Mouse (Mus musculus): Measurements from ENCODE around the gene Tlr9. TPM values are rescaled to one million over a fixed set of nuclear protein-coding genes. Genes with fewer than 3 reads are reported as not detected.

The Tlr9 gene
- polyA plus RNA-seq, 1 experiment from 2014 or later: not detected

- no peak for ATAC-seq (ENCODE audit: borderline replicate concordance, extremely low read depth, low FRiP score, low TSS enrichment)
- no peak overlapping the region for H3K27ac ChIP-seq
- no peak overlapping the region for H3K4me3 ChIP-seq
- 84% methylated on average over 8 of the region's 8 CpGs for WGBS
- H3K9me3 ChIP-seq: no peaks in the 10 kb centered on the region
- H3K4me1 ChIP-seq: peaks cover 8% of the 10 kb centered on the region
- H3K4me2 ChIP-seq: no peak overlapping the region
- no peak overlapping the region for H3K9ac ChIP-seq
- H3K27me3 ChIP-seq: no peaks in the 10 kb centered on the region
- H3K36me3 ChIP-seq: peaks cover 56% of the 10 kb centered on the region
These were observed 28.2 kb upstream of the Tlr9 start for GRCm38 (mm10) chr9:106193930-106194807.

GRCm38 (mm10) chr9:106195693-106196092, 26.7 kb upstream of the Tlr9 start:
- no peaks in the 10 kb centered on the region for H3K27me3 ChIP-seq
- peaks cover 17% of the 10 kb centered on the region for H3K4me1 ChIP-seq
- WGBS: 79% methylated on average over 8 of the region's 8 CpGs
- H3K9ac ChIP-seq: no peak overlapping the region
- no peaks in the 10 kb centered on the region for H3K9me3 ChIP-seq
- no peak overlapping the region for H3K27ac ChIP-seq
- no peak overlapping the region for H3K4me2 ChIP-seq
- no peak for ATAC-seq (ENCODE audit: borderline replicate concordance, extremely low read depth, low FRiP score, low TSS enrichment)
- no peak overlapping the region for H3K4me3 ChIP-seq
- H3K36me3 ChIP-seq: peaks cover 41% of the 10 kb centered on the region

- Histone ChIP-seq H3K27me3 (no peaks in the 10 kb centered on the region), H3K27ac (no peak overlapping the region), H3K4me2 (peak overlapping the region; percentile 69), H3K9ac (no peak overlapping the region), H3K9me3 (no peaks in the 10 kb centered on the region), H3K36me3 (peaks cover 28% of the 10 kb centered on the region), H3K4me1 (peaks cover 17% of the 10 kb centered on the region), H3K4me3 (no peak overlapping the region)
- 83% methylated on average over 3 of the region's 3 CpGs for WGBS
- no peak for ATAC-seq (ENCODE audit: borderline replicate concordance, extremely low read depth, low FRiP score, low TSS enrichment)
These were observed 25.2 kb upstream of the Tlr9 start for GRCm38 (mm10) chr9:106197081-106197713.

DNA sequence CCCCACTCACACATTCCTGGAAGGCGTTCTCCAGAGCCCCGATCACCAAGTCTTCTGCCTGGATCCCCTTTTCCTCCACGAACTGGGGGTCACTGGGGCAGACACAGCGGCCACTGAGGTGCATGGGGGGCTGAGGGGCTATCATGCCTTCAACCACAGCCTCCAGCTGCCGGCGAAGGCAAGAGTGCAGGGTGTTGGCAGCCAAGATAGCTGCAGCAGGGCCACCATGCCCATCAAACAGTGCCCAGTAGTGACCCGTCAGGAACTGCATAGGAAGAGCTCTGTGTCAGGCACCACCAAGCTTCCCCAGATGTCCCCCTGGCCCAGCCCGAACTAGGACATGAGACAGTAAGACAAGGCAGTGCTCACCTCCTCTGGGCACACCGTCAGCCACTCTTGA, 24.7 kb upstream of the Tlr9 start:
- 88% methylated on average over 9 of the region's 9 CpGs for WGBS
- Histone ChIP-seq H3K4me1 (peaks cover 17% of the 10 kb centered on the region), H3K4me2 (peak overlapping the region; percentile 69), H3K4me3 (0 out of 2 replicates have a peak overlapping the region, but pooled peaks have one; percentile 66), H3K9me3 (no peaks in the 10 kb centered on the region), H3K27me3 (no peaks in the 10 kb centered on the region), H3K9ac (no peak overlapping the region), H3K36me3 (peaks cover 23% of the 10 kb centered on the region), H3K27ac (no peak overlapping the region)
- no peak for ATAC-seq (ENCODE audit: borderline replicate concordance, extremely low read depth, low FRiP score, low TSS enrichment)

DNA sequence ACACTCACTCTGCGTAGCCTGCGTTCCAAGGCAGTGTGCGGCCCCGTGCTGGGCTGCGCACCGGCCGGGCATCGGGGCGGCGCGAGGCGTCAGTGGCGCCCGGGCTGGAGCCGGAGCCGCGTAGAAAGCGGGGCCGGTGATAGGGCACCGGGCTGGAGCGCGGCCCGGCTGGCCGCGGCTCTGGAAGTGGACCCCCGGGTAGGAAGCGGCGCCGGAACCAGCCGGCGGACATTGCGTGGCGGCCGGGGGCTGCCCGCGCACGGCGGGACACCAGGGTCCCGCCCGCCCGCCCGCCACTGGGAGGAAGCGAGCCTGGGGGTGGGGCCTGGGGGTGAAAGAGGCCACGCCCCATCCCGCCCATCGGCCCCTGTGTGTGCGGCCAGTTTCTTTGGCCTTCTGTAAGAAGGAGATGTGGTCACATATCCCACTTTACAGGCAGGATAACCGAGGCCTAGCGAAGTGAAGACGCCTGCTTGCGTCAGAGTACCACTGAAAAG, 23.4 kb upstream of the Tlr9 start:
- no peaks in the 10 kb centered on the region for H3K27me3 ChIP-seq
- H3K36me3 ChIP-seq: peaks cover 14% of the 10 kb centered on the region; the same call in 1 of the 2 replicates
- H3K4me3 ChIP-seq: peak overlapping the region; percentile 66
- peak overlapping the region; percentile 76 for H3K9ac ChIP-seq
- peak overlapping the region; percentile 50 for H3K27ac ChIP-seq
- H3K9me3 ChIP-seq: no peaks in the 10 kb centered on the region
- peaks cover 26% of the 10 kb centered on the region for H3K4me1 ChIP-seq
- 2% methylated on average over 38 of the region's 51 CpGs for WGBS
- peak; percentile 58 for ATAC-seq (ENCODE audit: borderline replicate concordance, extremely low read depth, low FRiP score, low TSS enrichment)
- peak overlapping the region; percentile 69 for H3K4me2 ChIP-seq

- Histone ChIP-seq H3K4me3 (peak within 1 kb of the TSS; percentile 66), H3K4me1 (peaks cover 33% of the 10 kb centered on the region), H3K27ac (peak within 1 kb of the TSS; percentile 50), H3K9me3 (no peaks in the 10 kb centered on the region), H3K36me3 (peaks cover 12% of the 10 kb centered on the region; the same call in 1 of the 2 replicates), H3K9ac (peak within 1 kb of the TSS; percentile 76), H3K27me3 (no peaks in the 10 kb centered on the region), H3K4me2 (peak within 1 kb of the TSS; percentile 69)
- 45% methylated on average over 18 of the region's 18 CpGs for WGBS
- peak; percentile 5; the same call in 1 of the 2 replicates for ATAC-seq (ENCODE audit: borderline replicate concordance, extremely low read depth, low FRiP score, low TSS enrichment)
These were observed 22.7 kb upstream of the Tlr9 start, which contains the start of gene Ppm1m for GRCm38 (mm10) chr9:106199535-106200272. Ppm1m (minus strand) TSS chr9:106199746.

DNA sequence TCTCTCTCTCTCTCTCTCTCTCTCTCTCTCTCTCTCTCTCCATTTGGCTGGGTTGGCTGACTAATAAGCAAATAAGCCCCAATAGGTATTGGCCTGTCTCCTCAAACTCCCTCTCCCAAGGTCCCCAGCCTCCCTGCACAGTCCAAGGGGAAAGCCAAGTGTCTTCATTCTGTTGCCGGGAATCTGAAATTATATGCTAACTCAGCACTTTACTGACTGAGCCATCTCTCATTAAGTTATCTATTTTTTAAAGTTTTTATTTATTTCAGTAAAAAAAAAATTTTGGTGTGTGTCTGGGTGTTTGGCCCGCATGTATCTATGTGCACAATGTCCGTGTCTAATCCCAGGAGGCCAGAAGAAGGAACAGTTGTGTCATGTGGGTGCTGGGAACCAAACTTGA, 20.5 kb upstream of the Tlr9 start:
- H3K4me2 ChIP-seq: peak overlapping the region; percentile 65
- no peak for ATAC-seq (ENCODE audit: borderline replicate concordance, extremely low read depth, low FRiP score, low TSS enrichment)
- peaks cover 43% of the 10 kb centered on the region for H3K4me1 ChIP-seq
- WGBS: 73% methylated on average over 3 of the region's 3 CpGs
- no peaks in the 10 kb centered on the region for H3K9me3 ChIP-seq
- no peak overlapping the region for H3K9ac ChIP-seq
- H3K27ac ChIP-seq: no peak overlapping the region
- no peaks in the 10 kb centered on the region for H3K27me3 ChIP-seq
- H3K36me3 ChIP-seq: peaks cover 2% of the 10 kb centered on the region; the same call in 1 of the 2 replicates
- H3K4me3 ChIP-seq: no peak overlapping the region

GRCm38 (mm10) chr9:106202819-106203636, 19.4 kb upstream of the Tlr9 start, which contains the start of gene Twf2:
Twf2 (plus strand) TSS chr9:106203108.
- H3K9ac ChIP-seq: peak within 1 kb of the TSS; percentile 68
- WGBS: 2% methylated on average over 61 of the region's 61 CpGs
- H3K4me1 ChIP-seq: peaks cover 38% of the 10 kb centered on the region
- H3K27ac ChIP-seq: peak within 1 kb of the TSS; percentile 57
- ATAC-seq (ENCODE audit: borderline replicate concordance, extremely low read depth, low FRiP score, low TSS enrichment): peak; percentile 87
- H3K4me2 ChIP-seq: peak within 1 kb of the TSS; percentile 65
- H3K27me3 ChIP-seq: no peaks in the 10 kb centered on the region
- H3K9me3 ChIP-seq: no peaks in the 10 kb centered on the region
- H3K36me3 ChIP-seq: no peaks in the 10 kb centered on the region
- H3K4me3 ChIP-seq: peak within 1 kb of the TSS; percentile 53

DNA sequence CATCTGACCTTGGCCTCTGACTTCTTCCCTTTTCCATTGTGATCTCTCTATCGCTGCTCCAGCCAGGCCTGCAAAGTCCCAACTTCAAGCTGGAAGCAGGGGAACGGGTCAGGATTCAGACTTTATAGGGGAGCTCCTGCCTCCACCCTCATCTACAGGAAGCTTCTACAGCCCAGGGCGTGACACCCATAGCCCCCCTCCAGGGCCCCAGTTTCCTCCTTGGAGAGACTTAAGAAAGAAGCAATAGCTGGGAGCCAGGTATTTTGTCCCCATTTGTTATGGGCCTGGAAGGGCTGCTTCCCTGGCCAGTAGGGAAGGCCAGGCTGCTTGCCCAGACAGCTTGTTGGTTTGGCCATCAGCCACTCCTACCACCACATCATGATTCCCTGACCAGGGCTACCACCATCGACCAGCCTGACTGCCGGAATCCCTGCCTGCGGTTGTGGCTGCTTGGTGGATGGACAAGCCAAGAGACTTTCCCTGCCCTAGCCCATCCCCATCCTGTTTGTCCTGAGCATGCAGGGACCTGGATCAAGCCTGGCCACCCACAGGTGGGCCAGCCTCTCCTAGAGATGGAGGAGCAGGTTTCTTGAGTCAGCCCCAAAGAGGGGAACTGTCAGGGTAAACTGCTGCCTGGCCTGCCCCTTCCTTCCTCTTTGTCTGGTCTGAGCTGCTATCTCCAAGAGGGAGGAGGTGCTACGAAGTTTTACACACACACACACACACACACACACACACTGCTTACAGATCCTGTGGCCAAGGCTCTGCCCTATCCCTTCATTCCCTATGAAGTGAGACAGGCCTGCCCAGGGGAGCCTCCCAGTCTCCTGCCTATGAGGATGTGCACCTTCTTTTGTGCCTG, 18.2 kb upstream of the Tlr9 start:
- Histone ChIP-seq H3K4me1 (peaks cover 40% of the 10 kb centered on the region), H3K9ac (peak overlapping the region; percentile 68), H3K4me2 (peak overlapping the region; percentile 65), H3K27me3 (no peaks in the 10 kb centered on the region), H3K4me3 (peak overlapping the region; percentile 53), H3K36me3 (no peaks in the 10 kb centered on the region), H3K9me3 (no peaks in the 10 kb centered on the region), H3K27ac (peak overlapping the region; percentile 32; the same call in 1 of the 2 replicates)
- 54% methylated on average over 7 of the region's 7 CpGs for WGBS
- ATAC-seq (ENCODE audit: borderline replicate concordance, extremely low read depth, low FRiP score, low TSS enrichment): no peak

GRCm38 (mm10) chr9:106205713-106206290, 16.6 kb upstream of the Tlr9 start:
- Histone ChIP-seq H3K4me2 (no peak overlapping the region), H3K27me3 (no peaks in the 10 kb centered on the region), H3K9ac (no peak overlapping the region), H3K27ac (no peak overlapping the region), H3K4me3 (no peak overlapping the region), H3K36me3 (no peaks in the 10 kb centered on the region), H3K4me1 (peaks cover 31% of the 10 kb centered on the region), H3K9me3 (no peaks in the 10 kb centered on the region)
- no peak for ATAC-seq (ENCODE audit: borderline replicate concordance, extremely low read depth, low FRiP score, low TSS enrichment)
- WGBS: 66% methylated on average over 7 of the region's 7 CpGs

Measured in lung, embryonic 15.5 days (tissue).